Mouse (Mus musculus) cerebellum, postnatal 14 days (tissue): ENCODE measurements at regions not wholly inside any gene's neighbourhood (a gene's known extent, or its start where the extent isn't known, plus 50 kb on each side); places are given as distances from the start of the nearest gene placed in this dataset.

ENCODE experiments used
- DNase-seq, 2 experiments: peaks; one replicate each; pipeline ENCODE4 v3.0.0; 2021; ENCODE audit warnings: mixed read lengths in 2 of 2

DNA sequence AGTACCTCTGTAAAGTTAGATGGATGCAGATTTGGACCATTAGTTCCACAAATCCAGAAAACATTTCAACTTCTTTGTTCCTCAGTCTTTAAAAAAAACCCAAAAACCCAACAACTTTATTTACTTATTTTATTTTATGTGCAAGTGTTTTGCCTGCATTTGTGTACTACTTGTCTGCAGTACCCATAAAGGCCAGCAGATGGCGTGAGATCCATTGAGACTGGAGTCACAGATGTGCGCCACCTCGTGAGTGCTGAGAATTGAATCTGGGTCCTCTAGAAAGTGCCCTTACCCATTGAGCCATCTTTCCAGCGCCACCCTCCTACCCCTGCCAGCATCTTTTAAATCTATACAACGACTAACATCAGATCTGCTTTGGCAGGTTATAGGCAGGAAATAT is 53.0 kb downstream of the Gm12689 start:
- peak in 1 of 2 experiments; percentile 23 for DNase-seq

DNA sequence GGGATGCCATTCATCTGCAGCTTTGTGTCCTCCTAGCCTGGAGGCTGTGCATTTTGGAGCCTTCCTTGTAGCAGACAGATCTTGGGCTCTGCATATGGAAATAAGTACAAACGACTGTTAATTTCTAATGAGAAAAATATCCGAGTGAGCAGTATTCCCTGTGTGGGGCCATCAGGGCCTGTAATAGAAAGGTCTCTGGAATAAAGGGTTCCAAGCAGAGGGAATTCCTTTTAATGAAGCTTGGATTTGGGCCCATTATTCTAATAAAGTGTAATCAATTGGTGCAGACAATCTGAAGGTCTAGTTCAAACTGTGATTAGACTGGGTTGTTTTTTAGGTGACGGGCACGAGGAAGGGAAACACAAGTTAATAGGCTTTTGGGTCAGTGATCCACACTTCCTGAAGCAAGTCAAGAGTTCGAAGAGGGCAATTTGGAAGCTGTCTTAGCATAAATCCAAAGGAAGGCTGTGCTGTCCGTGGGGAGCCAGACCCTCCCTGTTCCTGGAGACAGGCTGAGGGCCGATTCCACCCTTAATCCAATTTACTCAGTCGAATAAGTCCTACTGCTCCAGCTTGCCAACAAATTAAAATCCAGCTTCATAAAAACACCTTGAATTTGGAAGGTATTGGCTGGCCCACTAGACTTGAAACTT is 57.5 kb downstream of the Gm12689 start:
- DNase-seq: no peak

DNA sequence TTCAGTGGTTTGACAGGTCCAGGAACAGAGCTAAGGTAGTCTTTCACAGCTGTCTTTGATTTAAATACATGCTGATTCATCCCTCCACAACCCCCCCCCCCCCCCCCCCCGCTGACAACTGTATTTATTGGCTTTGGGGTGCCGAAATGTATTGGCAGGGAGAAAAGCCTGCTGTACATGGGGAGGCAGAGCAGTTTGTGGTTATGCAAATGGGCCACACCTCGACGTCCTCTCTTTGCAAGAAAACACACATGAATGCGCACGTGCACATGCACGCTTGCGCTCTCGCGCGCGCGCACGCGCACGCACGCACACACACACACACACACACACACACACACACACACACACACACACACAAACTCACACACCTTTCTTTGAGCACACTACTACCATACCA is 58.5 kb downstream of the Gm12689 start:
- no peak for DNase-seq

DNA sequence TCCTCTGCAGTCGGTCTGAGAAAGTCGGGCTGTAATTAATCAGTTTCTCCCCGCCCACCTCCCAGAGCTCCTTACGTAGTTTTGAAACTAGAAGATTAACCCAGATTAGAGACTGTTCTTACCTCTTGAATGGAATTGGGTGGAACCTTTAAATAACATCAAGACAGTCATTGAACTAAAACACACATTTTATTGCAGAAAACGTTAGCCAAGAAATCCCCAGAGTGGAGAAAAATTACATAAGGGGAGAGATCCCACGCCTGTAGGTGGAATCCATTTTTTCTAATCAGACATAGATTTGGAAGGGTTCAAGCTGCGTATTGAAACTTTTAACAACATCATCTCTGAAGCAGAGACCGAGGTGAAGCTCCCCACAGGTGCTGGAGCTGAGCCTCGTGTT is 59.1 kb downstream of the Gm12689 start:
- DNase-seq: no peak

DNA sequence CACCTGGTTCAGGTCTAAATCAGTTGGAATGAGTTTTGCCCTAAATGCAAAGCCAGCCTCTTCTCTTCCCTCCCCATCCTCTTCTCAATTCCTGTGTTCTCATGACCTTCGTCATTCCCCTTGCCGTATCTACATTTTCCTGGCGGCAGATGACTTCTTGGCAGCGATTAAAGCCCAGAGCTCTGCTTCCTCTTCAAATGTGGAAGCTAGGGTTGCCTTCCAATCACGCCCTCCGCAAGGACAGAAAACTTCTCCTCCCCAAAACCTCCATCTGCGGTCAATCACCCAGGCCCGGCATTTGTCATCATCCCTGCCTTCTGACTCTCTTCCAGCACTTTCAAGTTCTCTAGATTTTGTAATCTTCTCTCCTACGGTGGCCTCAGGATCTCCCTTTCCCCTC is 72.3 kb downstream of the Gm12689 start:
- DNase-seq: no peak

DNA sequence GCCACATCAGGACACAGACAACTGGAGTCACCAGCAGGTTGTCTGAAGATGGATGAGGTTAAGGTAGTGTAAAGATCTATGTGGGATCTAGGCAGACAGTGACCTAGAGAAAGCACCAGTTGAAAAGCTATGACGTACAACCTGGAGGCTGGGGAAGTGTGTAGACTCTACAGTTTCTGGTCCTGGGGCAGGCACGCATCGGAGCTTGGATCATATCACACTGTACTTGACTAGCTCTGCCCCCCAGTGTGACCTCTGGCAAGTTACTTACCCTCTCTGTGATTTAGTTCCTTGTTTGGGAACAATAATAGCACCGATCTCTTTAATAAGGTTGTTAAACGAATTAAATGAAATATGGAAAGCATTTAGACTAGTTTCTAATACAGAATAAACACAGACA is 75.5 kb downstream of the Gm12689 start:
- DNase-seq: no peak

DNA sequence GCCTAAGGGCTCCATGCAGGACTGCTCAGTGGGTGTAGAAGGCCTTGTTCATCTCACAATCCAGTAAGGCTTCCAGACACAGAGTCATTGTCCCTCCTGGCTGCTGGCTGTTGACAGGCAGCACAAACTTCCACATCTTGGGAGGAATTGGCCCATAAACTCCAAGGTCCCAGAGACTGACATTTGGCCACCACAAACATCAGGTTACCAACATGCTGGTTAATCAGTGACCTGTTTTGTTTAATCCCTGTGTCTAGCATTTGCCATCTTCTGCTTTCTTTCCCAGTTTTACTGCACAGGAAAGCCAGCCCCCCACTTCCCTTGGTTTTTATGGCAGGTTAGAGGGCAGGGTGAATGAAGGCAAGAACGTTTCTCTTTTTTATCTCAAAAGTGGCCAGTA is 80.5 kb downstream of the Gm12689 start:
- no peak for DNase-seq

DNA sequence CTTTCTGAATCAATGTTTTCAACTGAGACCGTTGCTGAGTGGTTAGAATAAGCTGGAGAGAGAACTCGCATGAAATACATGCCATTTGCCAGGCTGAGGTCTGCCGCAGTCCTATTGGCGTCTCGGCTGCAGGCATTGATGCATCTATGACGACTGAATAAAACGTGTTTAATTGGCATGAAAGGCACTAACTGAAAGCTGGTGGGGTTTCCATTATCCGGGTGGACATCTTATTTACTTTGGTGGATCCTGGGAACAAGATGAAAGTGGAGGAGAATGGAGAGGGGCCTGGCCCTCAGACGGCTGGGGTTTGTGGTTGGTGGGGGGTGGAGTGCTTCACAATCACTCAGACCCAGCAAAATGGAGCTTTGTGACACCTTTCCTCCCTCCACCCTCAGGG is 81.2 kb downstream of the Gm12689 start:
- no peak for DNase-seq

DNA sequence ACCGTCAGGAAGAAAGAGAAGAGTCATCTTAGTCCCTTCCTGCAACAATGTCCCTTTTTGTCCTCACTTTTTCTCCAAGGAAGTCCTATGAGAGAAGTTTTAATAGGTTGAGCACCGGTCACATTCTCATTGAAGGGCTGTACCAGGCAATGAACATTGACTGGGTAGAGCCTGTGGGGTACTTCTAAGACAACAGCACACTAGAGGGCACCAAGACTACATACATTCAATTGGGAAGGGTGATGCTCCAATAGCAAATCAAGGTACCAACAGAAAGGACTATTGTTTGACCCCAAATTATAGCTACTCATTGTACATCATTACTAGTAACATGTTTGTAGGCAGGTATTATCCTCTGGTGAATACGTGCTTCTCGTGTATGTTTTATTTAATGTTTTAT is 84.3 kb downstream of the Gm12689 start:
- DNase-seq: peak; percentile 12 to 30

DNA sequence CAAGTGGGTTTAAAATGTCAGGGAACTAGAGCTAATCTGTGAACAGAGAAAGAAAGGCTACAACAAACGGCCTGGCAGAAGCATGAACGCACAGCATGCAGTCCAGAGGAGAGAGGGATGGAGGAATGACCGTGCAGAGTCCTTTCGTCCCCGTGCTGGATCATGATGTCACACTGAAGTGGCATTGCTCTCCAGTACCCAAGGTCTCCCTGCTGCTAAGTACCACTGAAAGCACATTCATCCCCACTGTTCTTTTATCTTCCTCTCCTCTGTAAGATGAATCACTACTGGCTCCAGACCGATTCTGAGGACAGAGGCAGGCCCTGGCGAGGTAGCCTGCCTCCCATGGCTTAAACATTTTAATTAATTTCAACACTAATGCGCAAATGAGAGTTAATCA is 89.7 kb downstream of the Gm12689 start:
- no peak for DNase-seq

DNA sequence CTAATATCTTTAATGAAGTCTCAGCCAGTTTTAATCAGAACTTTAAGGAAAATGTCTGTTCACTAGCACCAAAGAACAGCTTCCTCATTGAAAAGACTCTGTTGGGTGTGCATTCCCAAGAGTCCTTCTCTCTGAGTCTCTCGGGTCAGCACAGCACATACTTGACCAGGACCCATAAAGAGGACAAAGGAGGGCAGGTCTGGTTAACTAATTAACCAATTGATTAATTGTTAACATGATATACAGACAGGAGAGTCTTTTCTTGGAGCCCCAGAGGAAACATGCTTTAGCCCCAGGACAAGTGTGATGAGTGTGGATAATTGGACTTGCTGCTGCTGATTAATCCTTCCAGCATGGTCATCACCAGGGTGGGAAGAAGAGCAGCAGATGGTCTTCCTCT is 93.7 kb downstream of the Gm12689 start:
- DNase-seq: no peak

DNA sequence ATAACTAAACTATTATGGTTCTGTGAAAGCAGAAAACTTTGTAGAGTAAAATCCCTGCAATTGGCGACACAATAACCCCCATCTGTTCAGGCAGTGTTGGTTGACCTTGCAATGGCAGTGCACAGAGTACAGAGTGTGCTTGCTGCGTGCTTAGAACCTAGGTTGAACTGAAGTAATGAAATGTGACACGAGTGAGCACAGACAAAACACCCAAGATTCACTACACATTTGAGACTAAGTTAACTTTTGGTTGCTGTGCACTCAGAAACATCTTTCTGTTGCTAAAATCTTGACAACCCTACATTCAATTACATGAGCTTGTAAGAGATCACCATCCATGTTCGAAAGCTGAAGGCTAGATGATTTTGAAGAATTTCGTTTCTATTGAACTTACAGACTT is 97.3 kb downstream of the Gm12689 start:
- DNase-seq: no peak

DNA sequence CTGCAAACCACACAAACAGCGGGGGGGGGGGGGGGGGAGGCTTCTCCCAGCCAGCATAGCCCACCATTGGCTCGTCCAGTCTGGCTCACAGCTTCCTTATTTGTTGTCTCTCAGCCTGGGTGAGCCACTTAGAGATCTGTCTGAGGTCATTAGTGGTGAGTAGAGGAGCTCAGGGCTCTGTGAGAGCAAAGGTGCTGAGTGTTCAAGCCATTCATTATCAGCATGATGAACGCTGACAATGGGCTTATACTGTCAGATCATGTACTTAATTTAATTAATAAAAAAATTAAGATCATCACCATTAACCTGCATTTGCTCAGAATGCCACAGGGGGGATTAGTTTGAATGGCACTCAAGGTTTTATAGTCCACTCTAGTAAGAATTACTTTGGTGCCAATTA is 98.5 kb downstream of the Gm12689 start:
- no peak for DNase-seq

DNA sequence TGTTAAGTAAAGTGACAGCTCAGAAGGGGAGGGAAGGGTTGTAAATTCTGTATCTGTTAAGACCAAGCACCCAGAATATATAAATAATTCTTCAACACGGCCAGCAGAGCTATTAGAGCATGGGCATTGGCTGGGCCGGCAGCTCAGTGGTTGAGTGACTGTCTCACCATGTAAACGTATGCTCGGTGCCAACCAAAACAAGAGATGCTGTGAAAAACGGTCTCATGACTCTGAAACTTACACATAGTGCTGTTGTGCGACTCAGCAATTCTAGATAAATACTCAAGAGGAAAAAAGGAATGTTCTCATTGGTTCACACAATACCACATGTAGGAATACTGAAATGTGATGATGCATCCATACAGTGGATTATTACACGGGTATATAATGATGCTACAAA is 111.8 kb downstream of the Gm12689 start:
- no peak for DNase-seq

DNA sequence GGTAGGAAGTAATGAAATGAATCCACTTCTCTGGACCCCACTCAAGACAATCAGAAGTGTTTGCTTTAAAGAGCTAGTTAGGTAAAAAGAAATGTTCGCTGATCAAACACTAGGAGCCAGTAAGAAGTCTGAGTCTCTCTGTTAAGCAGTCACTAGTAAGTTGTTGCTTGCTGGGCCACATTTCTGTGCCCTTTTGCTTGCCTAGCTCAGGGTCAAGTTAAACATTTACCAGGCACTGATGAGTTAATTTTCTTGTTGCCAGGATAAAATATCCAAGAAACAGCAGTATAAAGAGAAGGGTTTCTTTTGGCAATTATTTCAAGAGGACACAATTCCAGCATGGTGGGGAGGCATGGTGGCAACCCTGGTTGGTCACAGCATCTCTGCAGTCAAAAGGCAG is 127.7 kb downstream of the Gm12689 start:
- no peak for DNase-seq

DNA sequence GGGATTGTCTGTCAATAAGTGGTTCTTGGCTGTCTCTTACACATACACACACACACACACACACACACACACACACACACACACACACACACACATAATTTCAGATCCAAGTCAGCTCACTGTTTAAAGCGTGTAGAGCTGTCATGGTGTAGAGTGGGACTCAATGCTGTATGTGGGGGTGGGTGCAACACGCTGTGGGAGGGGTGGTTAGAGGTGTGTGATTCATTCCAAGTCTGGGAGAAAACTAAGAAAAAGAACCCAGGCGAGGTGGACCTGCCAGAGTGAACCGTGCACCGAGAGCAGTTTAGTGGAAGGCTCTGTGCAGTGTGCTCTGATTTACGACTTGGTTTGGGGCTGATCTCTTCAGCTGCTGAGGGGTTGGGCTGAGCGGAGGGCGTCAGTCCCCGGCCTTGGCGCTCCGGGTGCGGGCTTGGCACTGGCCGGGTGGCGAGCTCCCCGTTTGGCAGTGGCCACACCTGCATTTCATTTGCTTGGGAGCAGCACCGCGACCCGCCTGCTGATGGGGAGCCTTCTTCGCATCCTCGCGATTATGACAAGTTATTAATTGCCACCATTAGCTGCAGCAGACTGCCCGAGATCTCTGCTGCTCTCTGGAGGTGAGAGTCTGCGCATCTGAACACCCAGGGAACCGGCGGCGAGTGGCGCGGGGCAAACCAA is 149.5 kb downstream of the Gm12689 start:
- peak in 1 of 2 experiments; percentile 28 for DNase-seq

DNA sequence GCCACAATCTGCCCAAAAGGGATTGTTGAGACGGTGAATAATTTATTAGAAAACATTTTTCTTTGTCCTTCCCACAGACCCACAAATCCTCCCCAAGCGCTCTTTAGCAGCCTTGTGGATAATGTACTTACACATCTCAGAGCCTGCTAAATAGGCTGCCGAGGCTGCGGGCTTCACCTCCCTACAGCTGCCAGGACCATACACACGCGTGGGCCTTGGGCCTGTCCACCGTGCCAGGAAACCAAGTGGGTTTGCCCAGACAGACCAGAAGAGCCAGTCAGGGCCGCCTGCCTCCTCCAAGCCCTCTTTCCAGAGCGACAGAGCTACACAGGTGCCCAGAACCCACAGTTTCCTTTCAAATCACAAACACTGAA is 150.0 kb downstream of the Gm12689 start:
- DNase-seq: peak; percentile 10 to 24

DNA sequence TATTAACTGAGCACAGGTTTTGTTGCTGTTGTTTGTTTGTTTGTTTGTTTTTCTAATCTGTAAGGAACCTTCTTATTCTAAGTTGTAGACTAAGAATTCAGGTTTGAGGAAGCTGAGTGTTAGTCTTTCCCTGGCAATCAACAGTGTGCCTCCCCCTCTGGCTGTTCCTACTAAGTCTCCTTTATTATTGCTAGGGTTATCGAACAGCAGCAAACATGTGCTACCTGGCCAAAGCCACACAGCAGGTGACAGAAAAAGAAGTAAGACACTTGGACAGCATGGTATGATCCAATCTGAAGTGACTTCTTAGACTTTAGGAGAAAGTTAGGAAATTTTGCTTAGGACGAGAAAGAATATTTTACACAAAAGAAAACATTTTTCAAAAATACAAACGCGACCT is 163.3 kb downstream of the Gm12689 start:
- DNase-seq: peak in 1 of 2 experiments; percentile 11

DNA sequence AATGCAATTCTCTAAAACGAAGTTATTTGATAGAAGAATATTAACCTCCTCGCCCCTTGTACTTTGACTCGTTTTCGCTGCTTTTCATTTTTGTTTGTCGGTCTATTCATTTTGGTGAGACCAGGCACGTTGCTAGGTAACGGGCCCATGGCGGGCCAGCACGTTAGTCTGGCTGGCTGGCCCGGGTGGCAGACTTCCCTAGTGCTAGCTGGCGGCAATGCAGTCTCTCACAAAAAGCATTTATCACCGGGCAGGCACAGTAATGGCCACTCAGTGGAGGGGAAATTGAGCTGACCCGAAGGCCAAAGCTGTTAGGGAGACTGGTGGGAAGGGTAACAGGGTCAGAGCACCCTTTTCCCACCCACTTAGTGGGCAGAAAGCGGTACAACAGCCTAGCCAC is 163.7 kb downstream of the Gm12689 start:
- peak; percentile 86 to 89 for DNase-seq

DNA sequence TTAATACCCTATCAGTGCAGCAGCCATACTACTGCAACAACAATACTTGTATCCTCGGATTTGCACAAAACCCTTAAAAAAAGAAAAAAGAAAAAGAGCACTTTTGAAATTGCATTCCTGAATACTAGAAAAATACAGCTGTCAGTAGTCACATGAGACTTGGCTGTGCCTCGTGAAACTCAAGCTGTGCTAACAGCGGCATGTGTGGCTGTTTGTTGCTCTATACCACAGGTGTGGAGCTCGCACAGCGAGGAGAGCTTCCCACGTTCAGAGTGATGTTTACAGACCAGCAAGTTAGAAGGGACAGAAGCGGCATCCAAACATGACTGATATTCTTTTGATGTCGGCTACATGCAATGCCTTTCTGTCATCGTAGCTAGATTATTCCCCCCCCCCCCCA is 169.8 kb downstream of the Gm12689 start:
- no peak for DNase-seq

DNA sequence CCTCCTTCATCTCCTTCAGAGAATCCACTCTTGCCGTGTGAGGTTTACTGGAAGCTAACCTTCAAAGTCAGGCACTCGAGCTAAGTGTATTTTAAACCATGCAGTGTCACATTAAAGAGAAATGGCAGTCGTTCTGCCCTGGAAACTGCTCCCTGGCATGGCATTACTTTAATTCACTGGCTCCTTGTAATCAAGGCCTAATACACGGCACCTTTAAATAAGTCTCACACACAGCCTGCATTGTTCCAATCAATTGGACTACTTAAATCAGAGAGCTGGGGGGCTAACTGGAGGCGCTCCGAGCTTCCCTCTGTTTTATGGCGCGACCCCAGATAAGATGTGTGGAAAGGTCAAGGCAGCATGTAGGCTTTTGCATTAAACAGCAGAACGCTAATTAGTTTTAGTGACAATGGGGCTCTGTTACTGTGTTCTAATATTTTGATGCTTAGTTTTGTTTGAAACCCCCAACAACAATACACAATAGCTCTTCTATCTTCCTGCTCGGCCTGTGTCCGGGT is 180.1 kb downstream of the Gm12689 start:
- no peak for DNase-seq

DNA sequence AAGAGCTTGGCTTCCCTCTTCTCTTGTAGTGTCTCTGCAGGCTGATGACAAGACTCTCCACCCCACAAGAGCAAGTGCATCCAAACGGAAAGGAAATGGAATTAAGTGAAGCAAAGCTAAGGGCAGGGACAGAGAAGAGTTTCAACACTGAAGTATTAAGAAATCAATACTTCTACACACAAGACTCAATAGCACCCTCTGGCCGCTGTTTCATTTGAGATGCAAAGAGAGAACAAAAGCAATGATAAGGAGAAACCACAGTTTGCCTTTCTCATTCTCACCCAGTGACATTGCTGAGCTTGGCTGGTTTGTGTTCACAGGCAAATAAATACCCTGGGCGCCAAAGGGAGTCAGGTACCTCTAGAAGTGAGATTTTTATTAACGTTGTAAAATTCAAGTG is 171.8 kb upstream of the Foxd3 start:
- no peak for DNase-seq

DNA sequence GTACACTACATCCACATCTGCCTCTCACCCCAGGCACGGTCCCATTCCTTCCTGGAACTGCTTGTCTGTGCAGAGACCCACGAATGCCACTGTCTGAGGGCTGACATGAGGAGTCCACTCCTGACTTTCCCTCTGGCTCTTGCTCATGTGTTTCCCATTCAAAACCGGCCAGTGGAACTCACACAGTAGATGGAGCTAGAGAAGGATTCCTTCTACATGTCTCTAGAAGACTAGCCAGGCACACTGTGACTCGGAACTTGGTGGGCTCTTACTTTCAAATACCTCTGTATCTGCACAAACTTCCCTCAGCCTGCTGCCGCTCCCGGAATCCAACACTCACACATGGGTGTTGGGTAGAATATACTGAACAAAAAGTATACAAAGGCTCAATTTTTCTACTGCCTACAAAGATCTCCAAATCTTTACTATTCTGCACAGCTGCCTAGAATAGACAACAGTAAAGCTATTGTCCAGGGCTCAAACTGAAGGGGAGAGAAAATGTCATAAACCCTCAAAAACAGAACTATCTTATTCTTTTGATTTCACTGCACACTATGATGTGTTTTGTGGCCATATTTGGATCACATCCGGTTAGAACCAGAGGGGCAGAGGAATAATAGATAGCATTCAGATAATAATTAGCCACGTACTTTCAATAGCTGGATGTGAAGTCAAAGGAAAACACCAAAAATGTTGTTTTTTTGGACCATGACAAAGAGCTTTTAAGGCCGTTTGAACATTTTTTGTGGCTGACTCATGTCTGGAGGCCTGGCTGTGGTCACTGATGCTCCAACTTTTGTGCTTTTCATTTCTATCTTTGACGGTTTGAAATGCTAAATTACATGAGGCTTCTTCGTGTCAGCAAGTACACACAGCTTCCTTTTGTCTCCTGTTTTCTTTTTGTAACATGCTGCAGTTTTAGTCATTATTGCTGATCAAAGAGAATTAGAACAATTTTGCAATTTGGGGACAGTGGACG is 164.3 kb upstream of the Foxd3 start:
- DNase-seq: no peak
